Mouse (Mus musculus): Measurements from ENCODE around the gene Arl4a. TPM values are rescaled to one million over a fixed set of nuclear protein-coding genes. Genes with fewer than 3 reads are reported as not detected.

The Arl4a gene
- polyA plus RNA-seq, 1 experiment: 36.9 TPM

- DNase-seq (ENCODE audit: extremely low spot score in 1 of 2, low spot score in 1 of 2): no peak
Observed at GRCm38 (mm10) chr12:40016068-40016467, 21.8 kb downstream of the Arl4a start.

DNA sequence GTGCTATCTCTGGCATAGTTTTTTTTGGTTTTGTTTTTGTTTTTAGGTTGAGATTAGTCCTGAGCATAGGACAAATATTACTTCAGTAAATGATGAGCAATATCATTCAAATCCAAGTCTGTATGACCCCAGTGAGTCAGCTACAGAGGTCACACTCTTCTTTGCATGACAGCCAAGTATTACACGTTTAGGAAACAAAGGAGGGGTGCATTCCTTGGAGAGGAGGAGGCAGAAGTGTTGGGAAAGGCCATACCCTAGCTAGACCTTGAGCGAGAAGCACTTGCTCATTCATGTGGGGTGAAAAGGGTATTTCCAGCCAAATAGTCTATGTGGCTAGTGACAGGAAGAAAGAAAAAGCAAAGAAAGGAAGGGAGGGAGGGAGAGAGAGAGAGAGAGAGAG, 28.0 kb downstream of the Arl4a start:
- no peak for DNase-seq (ENCODE audit: extremely low spot score in 1 of 2, low spot score in 1 of 2)

- DNase-seq (ENCODE audit: extremely low spot score in 1 of 2, low spot score in 1 of 2): no peak
Observed at GRCm38 (mm10) chr12:40008459-40008858, 29.4 kb downstream of the Arl4a start.

DNA sequence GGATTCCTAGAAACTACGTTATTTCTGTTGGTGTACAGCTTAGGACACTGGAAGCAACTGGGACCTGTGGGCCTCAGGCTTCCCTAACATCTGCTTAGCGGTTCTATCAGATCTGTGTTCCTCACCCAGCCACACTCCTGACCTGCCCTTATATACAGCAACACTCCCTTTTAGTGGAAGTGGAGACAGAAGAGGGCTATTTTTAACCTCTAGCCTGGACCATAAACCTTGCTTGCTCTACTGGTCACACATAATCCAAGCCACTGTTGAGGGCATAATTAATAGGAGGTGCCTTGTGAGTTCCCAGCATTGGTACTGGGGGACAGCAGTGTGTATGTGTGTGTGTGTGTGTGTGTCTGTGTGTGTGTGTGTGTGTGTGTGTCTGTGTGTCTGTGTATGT, 33.1 kb downstream of the Arl4a start:
- no peak for DNase-seq (ENCODE audit: extremely low spot score in 1 of 2, low spot score in 1 of 2)

- no peak for DNase-seq (ENCODE audit: extremely low spot score in 1 of 2, low spot score in 1 of 2)
Observed at GRCm38 (mm10) chr12:39998853-39999195, 39.0 kb downstream of the Arl4a start.

DNA sequence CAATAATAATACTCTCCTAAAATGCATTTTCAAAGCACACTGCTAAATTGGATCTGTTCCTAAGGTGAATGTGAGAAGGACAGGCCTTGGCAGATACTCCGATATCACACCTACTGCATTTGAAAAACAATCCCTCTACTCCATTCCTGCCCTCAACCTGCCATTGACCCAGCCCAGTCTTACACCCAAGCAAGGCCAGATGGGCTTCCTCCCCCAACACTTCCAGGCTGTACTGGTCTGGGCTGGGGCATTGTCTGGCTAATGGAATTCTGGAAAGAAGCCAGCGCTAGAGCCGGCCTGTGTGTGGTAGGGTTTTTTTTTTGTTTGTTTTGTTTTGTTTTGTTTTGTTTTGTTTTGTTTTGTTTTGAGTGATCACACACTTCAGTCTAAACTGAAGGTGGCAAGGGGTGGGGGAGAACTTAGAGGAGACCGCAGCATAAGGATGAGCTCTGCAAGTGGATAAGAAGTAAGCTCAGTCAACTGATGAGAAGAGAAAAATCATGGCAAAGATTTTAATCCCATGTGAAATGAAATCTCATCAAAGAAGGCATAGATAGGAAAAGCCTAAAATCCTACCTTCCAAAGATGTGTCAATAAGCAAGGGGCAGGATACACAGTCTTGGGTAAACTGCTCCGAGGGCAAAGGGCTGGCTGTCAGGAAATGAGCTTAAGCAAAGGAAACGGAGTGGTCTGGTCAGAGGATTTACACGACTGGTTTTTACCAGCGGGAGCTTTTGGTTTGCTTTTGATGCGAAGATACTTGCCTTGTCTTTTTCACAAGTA, 39.6 kb downstream of the Arl4a start:
- DNase-seq (ENCODE audit: extremely low spot score in 1 of 2, low spot score in 1 of 2): no peak

GRCm38 (mm10) chr12:39997651-39998050, 40.2 kb downstream of the Arl4a start:
- DNase-seq (ENCODE audit: extremely low spot score in 1 of 2, low spot score in 1 of 2): no peak

DNA sequence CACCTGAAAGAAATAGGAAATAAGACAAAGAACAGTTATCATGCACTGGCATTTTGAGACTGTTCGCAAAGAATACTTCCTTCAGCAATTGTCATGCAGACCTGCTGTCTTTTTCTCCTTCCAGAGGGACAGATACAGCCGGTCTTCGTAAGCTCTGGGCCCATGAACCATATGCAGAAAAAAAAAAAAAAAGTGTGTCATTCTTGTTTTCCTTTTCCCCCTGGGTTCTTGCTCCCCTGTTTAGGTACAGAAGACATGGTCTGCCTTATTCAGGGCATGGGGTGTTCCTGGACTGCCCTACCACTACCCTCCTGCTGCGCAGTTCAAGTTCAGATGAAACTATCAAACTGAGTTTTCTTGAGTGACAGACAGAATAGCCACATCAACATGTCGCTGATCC, 41.8 kb downstream of the Arl4a start:
- no peak for DNase-seq (ENCODE audit: extremely low spot score in 1 of 2, low spot score in 1 of 2)

GRCm38 (mm10) chr12:39995609-39996008, 42.2 kb downstream of the Arl4a start:
- no peak for DNase-seq (ENCODE audit: extremely low spot score in 1 of 2, low spot score in 1 of 2)

- DNase-seq (ENCODE audit: extremely low spot score in 1 of 2, low spot score in 1 of 2): no peak
Observed at GRCm38 (mm10) chr12:39992767-39993302, 45.0 kb downstream of the Arl4a start.

GRCm38 (mm10) chr12:39990830-39991780, 46.7 kb downstream of the Arl4a start:
- no peak for DNase-seq (ENCODE audit: extremely low spot score in 1 of 2, low spot score in 1 of 2)

- DNase-seq (ENCODE audit: extremely low spot score in 1 of 2, low spot score in 1 of 2): no peak
Observed at GRCm38 (mm10) chr12:39989136-39989535, 48.7 kb downstream of the Arl4a start.

DNA sequence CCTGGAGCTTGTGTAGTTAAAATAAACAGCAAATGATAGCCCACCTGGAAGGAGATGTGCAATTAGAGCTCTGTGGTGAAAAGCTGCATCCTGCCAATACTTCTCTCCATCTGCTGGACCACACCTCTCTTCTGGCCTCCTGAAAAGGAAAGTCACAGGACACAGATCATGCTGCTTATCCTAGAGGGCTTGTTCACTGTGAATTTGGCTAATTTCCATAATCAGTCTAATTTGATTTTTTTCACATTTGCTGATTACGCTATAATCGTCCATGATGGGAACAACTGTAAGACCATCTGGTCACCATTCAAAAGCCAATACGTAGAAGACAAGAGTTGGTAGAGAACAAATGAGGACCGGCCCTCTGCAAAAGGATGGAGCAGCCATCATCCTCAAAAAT, 50.6 kb downstream of the Arl4a start:
- DNase-seq (ENCODE audit: extremely low spot score in 1 of 2, low spot score in 1 of 2): no peak

DNA sequence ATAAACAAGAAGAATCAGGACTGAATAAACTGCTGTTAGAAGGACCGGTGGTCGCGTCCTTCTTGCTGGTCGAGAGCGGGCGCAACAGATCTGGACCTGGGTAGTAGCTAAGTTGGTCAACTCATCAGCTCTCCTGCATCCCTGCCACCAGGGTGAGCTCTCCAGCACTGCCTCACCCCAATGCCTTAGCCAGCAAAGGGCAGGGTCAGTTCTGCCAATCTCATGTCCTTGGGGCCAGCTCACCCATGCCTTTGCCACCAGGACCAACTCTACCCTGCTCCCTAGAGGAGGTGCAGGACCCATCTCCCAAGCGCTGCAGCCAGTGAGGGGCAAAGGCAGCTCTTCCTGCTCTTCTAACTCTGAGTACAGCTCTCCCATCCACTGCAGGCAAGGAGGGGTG, 52.2 kb downstream of the Arl4a start:
- DNase-seq (ENCODE audit: extremely low spot score in 1 of 2, low spot score in 1 of 2): no peak

DNA sequence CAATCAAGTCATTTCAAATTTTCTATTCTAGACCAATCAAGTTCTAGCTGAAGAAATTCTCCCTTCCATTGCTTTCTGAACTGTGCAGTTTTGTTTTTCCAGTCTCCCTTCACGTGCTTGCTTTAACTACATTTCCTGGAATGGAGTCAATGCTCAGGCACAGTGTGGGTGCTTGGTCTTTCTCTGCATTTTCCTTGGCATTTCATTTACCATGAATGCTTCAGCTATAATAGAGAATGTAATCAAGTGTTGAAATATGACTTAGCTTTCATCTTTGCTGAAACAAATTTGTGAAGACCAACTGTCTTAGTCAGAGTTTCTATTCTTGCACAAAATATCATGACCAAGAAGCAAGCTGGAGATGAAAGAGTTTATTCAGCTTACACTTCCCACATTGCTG, 58.0 kb downstream of the Arl4a start:
- DNase-seq (ENCODE audit: extremely low spot score in 1 of 2, low spot score in 1 of 2): peak in 1 of 2 experiments; percentile 41

- peak; percentile 80 to 86 for DNase-seq (ENCODE audit: extremely low spot score in 1 of 2, low spot score in 1 of 2)
Observed at GRCm38 (mm10) chr12:39979066-39979465, 58.8 kb downstream of the Arl4a start.

GRCm38 (mm10) chr12:39977996-39978590, 59.7 kb downstream of the Arl4a start:
- peak in 1 of 2 experiments; percentile 25 for DNase-seq (ENCODE audit: extremely low spot score in 1 of 2, low spot score in 1 of 2)

DNA sequence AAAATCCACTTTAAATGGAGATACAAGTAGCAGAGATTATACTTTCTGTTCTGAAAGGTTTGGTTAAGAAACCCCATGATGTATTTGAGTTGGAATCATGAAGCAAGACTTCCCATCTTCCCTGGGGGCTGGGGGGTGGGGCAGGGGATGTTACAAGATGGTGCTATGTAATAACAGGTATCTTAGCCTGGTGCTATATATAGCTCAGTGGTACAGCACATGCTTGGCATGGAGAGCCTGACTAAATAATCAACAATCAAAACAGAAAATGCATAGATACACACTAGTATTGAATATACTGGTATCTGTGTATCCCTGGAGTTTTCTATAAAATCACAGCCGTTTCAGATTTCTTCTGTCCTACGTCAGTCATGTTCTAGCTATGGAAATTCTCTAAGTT, 61.4 kb downstream of the Arl4a start:
- no peak for DNase-seq (ENCODE audit: extremely low spot score in 1 of 2, low spot score in 1 of 2)

DNA sequence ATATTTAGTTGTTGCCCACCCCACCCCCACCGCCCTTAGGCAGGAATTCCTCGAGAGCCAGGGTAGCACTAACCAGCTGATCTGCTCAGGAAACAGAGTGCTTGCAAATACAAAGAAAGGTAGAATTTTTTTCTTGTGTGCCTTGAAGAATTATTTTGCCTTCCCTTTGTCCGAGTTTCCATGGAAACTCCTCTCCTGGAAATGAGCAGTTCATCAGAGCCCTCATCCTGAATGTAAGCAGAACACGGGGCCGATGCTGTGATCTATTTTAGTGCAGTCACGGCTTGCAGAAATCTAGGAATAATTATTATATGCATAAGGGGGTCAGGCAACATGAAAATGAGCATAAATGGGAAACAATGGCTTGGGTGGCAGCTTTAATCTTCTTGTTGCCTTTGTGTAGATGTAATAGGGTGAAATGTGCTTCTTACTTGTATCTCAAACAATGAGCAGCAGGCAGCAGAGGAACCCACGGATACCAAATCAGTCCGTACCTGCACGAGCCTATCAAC, 61.9 kb downstream of the Arl4a start:
- DNase-seq (ENCODE audit: extremely low spot score in 1 of 2, low spot score in 1 of 2): peak in 1 of 2 experiments; percentile 36

DNA sequence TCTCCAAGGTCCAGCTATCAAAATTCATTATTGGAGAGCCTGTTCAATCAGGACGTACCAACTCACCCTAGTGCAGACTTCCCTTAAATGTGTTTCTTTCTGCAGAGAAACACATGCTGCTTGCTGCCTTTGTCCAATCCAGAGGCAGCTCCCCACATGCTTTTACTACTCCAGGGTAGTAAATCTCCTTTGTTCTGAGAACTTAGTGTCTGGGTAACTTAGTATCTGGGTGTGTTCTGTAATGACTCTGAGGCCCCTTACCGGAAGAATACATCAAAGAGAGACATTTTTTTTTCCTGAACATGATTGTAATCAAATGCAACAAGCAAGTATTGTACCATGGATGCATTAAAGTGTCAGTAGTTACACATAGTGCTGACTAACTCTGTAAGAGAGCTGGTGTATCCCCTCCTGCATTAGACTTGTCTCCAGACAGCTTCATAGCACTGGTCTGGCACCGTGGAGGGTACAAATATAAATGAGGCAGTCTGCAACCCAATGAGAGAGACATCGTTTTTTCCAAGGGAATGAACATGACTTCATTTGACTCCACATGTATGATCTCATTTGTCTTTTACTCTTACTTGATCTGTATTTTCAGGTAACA, 62.7 kb downstream of the Arl4a start:
- DNase-seq (ENCODE audit: extremely low spot score in 1 of 2, low spot score in 1 of 2): no peak
